Mouse (Mus musculus) 416B (cell line): Measurements from ENCODE around the gene Syt8.
A peak's percentile ranks its signal among the peaks of the same experiment; 100 is the strongest.

Experiments used
- DNase-seq: peaks from one replicate; pipeline ENCODE4 v3.0.0; 2011; ENCODE audit warnings: low read depth

Gene Syt8

GRCm38 (mm10) chr7:142409603-142410002 lies 25.0 kb upstream of the Syt8 start:
- no peak for DNase-seq

GRCm38 (mm10) chr7:142413285-142413684 lies 21.4 kb upstream of the Syt8 start:
- no peak for DNase-seq

- DNase-seq: no peak
Observed at GRCm38 (mm10) chr7:142415314-142415713, 19.3 kb upstream of the Syt8 start.

GRCm38 (mm10) chr7:142416225-142416624 lies 18.4 kb upstream of the Syt8 start:
- DNase-seq: no peak

GRCm38 (mm10) chr7:142418027-142418426 lies 16.6 kb upstream of the Syt8 start:
- DNase-seq: no peak

- no peak for DNase-seq
Observed at GRCm38 (mm10) chr7:142418679-142419078, 16.0 kb upstream of the Syt8 start.

- peak; percentile 73 for DNase-seq
Observed at GRCm38 (mm10) chr7:142419887-142420286, 14.8 kb upstream of the Syt8 start.

GRCm38 (mm10) chr7:142421826-142422225 lies 12.8 kb upstream of the Syt8 start:
- DNase-seq: no peak

GRCm38 (mm10) chr7:142425641-142426213 lies 8.9 kb upstream of the Syt8 start:
- DNase-seq: peak; percentile 18

- DNase-seq: peak; percentile 52
Observed at GRCm38 (mm10) chr7:142428213-142428612, 6.4 kb upstream of the Syt8 start.

GRCm38 (mm10) chr7:142430160-142430678 lies 4.4 kb upstream of the Syt8 start:
- peak; percentile 22 for DNase-seq

- no peak for DNase-seq
Observed at GRCm38 (mm10) chr7:142431106-142431505, 3.5 kb upstream of the Syt8 start.

GRCm38 (mm10) chr7:142433623-142434022 lies 1.0 kb upstream of the Syt8 start:
- no peak for DNase-seq

GRCm38 (mm10) chr7:142435524-142435923 lies 874 bp downstream of the Syt8 start:
- peak; percentile 81 for DNase-seq

- DNase-seq: peak; percentile 68
Observed at GRCm38 (mm10) chr7:142437324-142437723, 2.7 kb downstream of the Syt8 start.

- DNase-seq: no peak
Observed at GRCm38 (mm10) chr7:142439966-142440365, 5.3 kb downstream of the Syt8 start.

- peak; percentile 65 for DNase-seq
Observed at GRCm38 (mm10) chr7:142440657-142441114, 6.0 kb downstream of the Syt8 start.

GRCm38 (mm10) chr7:142441585-142441984 lies 6.9 kb downstream of the Syt8 start, which contains the start of gene Tnni2:
TSS of gene Tnni2 (plus strand) at chr7:142441808.
- DNase-seq: no peak

GRCm38 (mm10) chr7:142442081-142442907 lies 7.6 kb downstream of the Syt8 start:
- peak; percentile 51 for DNase-seq

GRCm38 (mm10) chr7:142442908-142443420 lies 8.3 kb downstream of the Syt8 start:
- DNase-seq: no peak

- DNase-seq: no peak
Observed at GRCm38 (mm10) chr7:142443474-142443873, 8.8 kb downstream of the Syt8 start.

GRCm38 (mm10) chr7:142444171-142444570 lies 9.5 kb downstream of the Syt8 start:
- DNase-seq: no peak

GRCm38 (mm10) chr7:142445324-142445723 lies 10.7 kb downstream of the Syt8 start:
- no peak for DNase-seq
